Mouse (Mus musculus): Measurements from ENCODE around the gene H2-T23. TPM values are rescaled to one million over a fixed set of nuclear protein-coding genes. Genes with fewer than 3 reads are reported as not detected.
A peak's percentile ranks its signal among the peaks of the same experiment; 100 is the strongest.
"Not testable (repeated sequence)": the region's sequence is repeated elsewhere in the genome, so short reads cannot be mapped to it uniquely, and the experiment has no call there.

Gene H2-T23
- total RNA-seq (2021): 10 to 100 TPM; 13.6 to 17.2 TPM
- long read RNA-seq, experiment 1, transcript H2-T23-201 (7 exons, 1,472 nt): major isoform, 5 of 10 reads
- long read RNA-seq, experiment 1, partial matches to known transcripts: 2 of 10 reads
- long read RNA-seq, experiment 1, other reads (novel, unspliced or antisense): 2 of 10 reads
- long read RNA-seq, experiment 2, partial matches to known transcripts: 4 of 8 reads
- long read RNA-seq, experiment 2, other reads (novel, unspliced or antisense): 0 of 8 reads

- Histone ChIP-seq H3K4me3 (peak within 1 kb of the TSS; percentile 66), H3K27ac (peak within 1 kb of the TSS; percentile 47; the same call in 1 of the 2 replicates)
- intact Hi-C loops (cut with DNase I); DNase-seq (ENCODE audit: extremely low spot score in 1 of 2, low spot score in 2 of 2): not testable (repeated sequence)
These were observed at the start of gene H2-T23 for GRCm38 (mm10) chr17:36032351-36032875. H2-T23 (minus strand) TSS chr17:36032855.

DNA sequence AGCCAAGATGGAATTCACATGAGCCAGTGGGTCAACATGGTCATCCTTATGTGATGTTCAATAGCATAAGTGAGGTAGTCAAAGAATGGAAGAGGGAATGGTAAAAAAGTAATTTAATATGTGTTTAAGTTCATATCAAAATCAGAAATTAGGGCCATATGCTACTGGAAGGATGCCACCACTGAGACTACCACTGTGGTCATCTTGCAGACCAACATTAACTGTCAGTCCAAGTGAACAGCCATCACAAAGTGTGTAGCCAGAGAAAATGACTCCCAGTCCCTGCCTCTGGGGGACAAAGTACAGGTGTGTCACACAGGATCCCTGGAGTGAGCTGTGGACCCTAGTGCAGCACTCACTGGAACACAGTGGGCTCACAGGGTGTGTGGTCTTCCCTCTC, 49.2 kb upstream of the H2-T23 start:
- H3K4me3 ChIP-seq; intact Hi-C loops (cut with DNase I); DNase-seq (ENCODE audit: extremely low spot score in 1 of 2, low spot score in 2 of 2); H3K27ac ChIP-seq: not testable (repeated sequence)

DNA sequence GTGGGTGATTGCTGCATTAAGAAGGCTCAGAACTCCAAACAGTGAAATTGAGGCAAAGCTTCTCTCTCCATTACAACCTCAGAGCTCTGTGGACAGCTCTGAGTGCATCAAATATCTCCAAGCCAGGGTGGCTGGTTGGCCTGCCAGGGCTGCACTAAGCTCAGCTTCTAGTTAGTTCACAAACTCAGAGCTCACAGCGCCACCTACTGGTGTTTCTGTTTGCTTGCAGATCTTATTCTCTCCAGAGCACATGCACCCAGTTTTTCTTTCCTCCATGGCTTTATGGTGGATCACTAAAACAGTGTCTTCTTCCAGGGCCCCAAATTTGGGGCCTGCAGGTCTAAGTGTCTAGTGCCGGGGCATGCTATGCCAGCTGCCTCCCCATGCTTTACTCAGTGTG, 28.2 kb upstream of the H2-T23 start:
- Histone ChIP-seq H3K4me3 (no peak overlapping the region), H3K27ac (no peak overlapping the region)
- intact Hi-C loops (cut with DNase I): loop anchor here (1.0 to 10.0 kb wide), 3 partner anchors 74 to 130 kb away; no protein-coding TSS in a partner anchor
- peak; percentile 88 for TF ChIP-seq CTCF (IDR thresholded peaks at IDR 0.05)
- DNase-seq (ENCODE audit: extremely low spot score in 1 of 2, low spot score in 2 of 2): peak; percentile 83 to 87

DNA sequence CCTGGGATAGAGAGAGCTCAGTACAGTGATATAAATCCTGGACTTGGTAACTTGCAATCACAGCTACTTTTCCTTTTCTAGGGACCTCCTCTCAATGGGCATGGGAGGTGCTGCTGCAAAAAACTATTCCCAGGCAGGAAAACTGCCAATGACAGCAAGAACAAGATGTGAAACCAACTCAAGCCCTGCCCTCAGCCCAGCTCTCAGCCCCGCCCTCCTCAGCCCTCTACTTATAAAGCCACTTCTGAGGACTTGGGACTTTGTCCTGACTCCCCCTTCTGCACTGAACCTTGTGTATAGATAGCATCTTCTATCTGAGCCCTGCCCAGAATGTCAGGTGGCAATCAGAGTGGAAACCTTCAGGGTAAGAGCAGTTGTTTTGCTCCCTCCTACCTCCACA, 25.7 kb upstream of the H2-T23 start, which contains the start of gene Gm11127:
TSS of gene Gm11127 (minus strand) at position 10 of the 400 bp plus-strand sequence.
- intact Hi-C loops (cut with DNase I); H3K4me3 ChIP-seq; DNase-seq (ENCODE audit: extremely low spot score in 1 of 2, low spot score in 2 of 2); H3K27ac ChIP-seq: not testable (repeated sequence)

DNA sequence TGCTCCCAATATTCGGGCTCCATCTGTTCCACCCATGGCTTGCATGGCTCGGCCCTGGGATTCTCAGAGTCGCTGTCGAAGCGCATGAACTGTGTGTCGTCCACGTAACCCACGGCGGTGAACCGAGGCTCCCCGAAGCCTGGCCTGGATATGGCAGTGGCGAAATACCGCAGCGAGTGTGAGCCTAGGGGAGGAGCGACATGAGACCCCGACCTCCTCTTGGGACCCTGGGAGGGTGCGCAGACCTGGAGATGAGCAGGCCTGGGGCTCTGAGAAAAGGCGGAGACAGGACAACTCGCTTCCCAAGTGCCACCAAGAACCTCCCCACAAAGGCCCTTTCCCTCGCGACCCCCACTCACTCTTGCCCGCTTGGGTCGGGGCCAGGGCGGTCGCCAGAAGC, 25.3 kb upstream of the H2-T23 start:
- H3K4me3 ChIP-seq; DNase-seq (ENCODE audit: extremely low spot score in 1 of 2, low spot score in 2 of 2); intact Hi-C loops (cut with DNase I); H3K27ac ChIP-seq: not testable (repeated sequence)

DNA sequence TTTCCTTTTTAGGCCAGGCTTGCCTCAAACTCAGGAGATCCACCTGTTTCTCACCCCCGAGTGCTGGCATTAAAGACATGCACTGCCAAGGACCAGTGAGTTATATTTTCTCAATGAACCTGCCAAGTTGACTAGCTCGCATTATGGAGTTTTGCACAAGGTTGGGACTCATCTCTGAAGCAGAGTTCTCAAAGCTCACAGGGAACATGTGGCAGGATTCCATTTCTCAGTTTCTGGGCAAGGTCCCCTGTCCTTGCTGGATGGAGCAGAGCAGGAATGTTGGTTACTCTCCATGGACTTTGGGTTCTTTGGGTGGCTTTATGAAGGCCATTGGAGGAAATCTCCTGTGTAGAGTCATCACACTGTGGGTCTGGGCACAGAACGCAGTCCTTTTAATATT, 10.6 kb upstream of the H2-T23 start:
- peak overlapping the region; percentile 55; the same call in 1 of the 2 replicates for H3K4me3 ChIP-seq
- H3K27ac ChIP-seq: no peak overlapping the region
- intact Hi-C loops (cut with DNase I): no loop called here
- no peak for TF ChIP-seq CTCF (IDR thresholded peaks at IDR 0.05)
- no peak for DNase-seq (ENCODE audit: extremely low spot score in 1 of 2, low spot score in 2 of 2)

GRCm38 (mm10) chr17:36042610-36043169, 10.0 kb upstream of the H2-T23 start, which contains the start of the genes H2-T22 and Gm6034:
H2-T22 (minus strand) TSS chr17:36042747.
Gm6034 (plus strand) TSS chr17:36042961.
- intact Hi-C loops (cut with DNase I): not testable (repeated sequence)
- Histone ChIP-seq H3K4me3 (peak within 1 kb of the TSS; percentile 55), H3K27ac (peak within 1 kb of the TSS; percentile 51; the same call in 1 of the 2 replicates)
- DNase-seq (ENCODE audit: extremely low spot score in 1 of 2, low spot score in 2 of 2): peak; percentile 39 to 62

DNA sequence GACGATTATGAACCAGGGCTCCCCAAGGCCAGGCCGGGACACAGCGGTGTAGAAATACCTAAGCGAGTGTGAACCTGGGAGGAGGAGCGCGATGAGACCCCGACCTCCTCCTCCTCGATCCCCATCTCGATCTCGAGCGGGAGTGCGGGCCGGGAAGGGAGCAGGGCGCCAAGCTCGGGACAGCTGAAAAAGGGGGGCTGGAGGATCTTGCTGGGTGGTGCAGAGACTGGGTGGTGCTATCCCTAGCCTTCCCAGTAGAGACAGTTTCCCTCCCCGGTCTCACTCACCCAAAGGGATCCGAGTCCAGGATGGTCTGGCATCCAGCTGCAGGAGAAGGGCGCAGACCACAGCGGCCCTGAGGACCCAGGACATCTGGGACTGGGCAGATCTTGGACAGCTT, 9.4 kb upstream of the H2-T23 start:
- H3K27ac ChIP-seq; intact Hi-C loops (cut with DNase I); DNase-seq (ENCODE audit: extremely low spot score in 1 of 2, low spot score in 2 of 2): not testable (repeated sequence)
- peak overlapping the region; percentile 55 for H3K4me3 ChIP-seq

- H3K27ac ChIP-seq; intact Hi-C loops (cut with DNase I); H3K4me3 ChIP-seq; DNase-seq (ENCODE audit: extremely low spot score in 1 of 2, low spot score in 2 of 2): not testable (repeated sequence)
These were observed 7.9 kb upstream of the H2-T23 start for GRCm38 (mm10) chr17:36040604-36041003.

DNA sequence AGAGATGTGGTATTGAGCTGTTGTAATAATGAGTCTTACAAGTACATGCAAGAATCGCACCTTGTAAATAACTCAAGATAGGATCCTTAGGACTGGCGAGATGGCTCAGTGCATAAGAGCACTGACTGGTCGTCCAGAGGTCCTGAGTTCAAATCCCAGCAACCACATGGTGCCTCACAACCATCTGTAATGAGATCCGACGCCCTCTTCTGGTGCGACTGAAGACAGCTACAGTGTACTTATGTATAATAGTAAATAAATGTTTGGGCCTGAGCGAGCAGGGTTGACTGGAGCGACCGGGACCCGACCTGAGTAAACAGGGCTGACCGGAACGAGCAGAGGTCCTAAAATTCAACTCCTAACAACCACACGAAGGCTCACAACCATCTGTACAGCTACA, 3.5 kb upstream of the H2-T23 start:
- DNase-seq (ENCODE audit: extremely low spot score in 1 of 2, low spot score in 2 of 2); intact Hi-C loops (cut with DNase I); H3K4me3 ChIP-seq; H3K27ac ChIP-seq: not testable (repeated sequence)

- H3K27ac ChIP-seq, H3K4me3 ChIP-seq: not testable (repeated sequence)
- peak; percentile 73 for TF ChIP-seq CTCF (IDR thresholded peaks at IDR 0.05)
- intact Hi-C loops (cut with DNase I): loop anchor here (1.0 kb wide), 1 partner anchor 38 kb away; no protein-coding TSS in a partner anchor
- peak in 1 of 2 experiments; percentile 54 for DNase-seq (ENCODE audit: extremely low spot score in 1 of 2, low spot score in 2 of 2)
These were observed 2.5 kb upstream of the H2-T23 start for GRCm38 (mm10) chr17:36035010-36035638.

- H3K27ac ChIP-seq; H3K4me3 ChIP-seq; intact Hi-C loops (cut with DNase I); DNase-seq (ENCODE audit: extremely low spot score in 1 of 2, low spot score in 2 of 2): not testable (repeated sequence)
These were observed 1.9 kb upstream of the H2-T23 start for GRCm38 (mm10) chr17:36034524-36034923.

All from left cerebral cortex, adult 2 months (tissue).